Mouse (Mus musculus): ENCODE results near the gene Vps9d1.
"Not testable (repeated sequence)": the region's sequence is repeated elsewhere in the genome, so short reads cannot be mapped to it uniquely, and the experiment has no call there.

Gene Vps9d1

GRCm38 (mm10) chr8:123215430-123215829 lies 38.7 kb downstream of the Vps9d1 start:
- no peak for DNase-seq (ENCODE audit: extremely low spot score, low spot score)

DNA sequence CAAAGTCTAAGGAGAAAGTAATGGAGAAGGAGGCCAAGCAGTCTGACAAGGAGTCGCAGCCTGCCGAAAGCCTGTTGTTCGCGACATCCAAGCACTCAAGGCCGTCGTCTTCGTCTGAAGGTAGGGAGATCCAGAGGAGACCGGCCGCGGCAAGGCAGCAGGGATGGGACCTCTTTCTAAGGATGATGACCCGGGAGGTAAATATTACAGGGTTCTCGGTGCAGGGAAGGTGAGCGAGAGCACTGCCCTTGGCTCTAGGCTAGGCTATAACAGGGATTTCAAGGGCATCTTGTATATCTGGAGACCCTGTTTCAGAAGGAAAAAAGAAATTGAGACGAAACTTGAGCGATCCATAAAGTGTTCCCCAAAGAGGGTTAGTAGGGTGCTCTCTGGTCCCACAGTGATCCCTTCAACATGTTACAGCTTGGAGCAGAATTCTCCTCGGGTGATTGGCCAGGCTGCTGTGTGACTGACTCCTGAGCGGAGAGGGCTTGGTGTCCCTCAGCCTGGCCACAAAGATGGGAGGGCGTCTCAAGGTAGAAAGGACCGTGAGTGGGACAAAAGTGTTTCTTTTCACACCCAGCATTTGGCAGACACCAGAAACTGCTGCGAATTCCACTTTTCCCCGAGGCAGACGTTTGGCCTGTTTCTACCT lies 40.9 kb downstream of the Vps9d1 start:
- DNase-seq (ENCODE audit: extremely low spot score, low spot score) = no peak

DNA sequence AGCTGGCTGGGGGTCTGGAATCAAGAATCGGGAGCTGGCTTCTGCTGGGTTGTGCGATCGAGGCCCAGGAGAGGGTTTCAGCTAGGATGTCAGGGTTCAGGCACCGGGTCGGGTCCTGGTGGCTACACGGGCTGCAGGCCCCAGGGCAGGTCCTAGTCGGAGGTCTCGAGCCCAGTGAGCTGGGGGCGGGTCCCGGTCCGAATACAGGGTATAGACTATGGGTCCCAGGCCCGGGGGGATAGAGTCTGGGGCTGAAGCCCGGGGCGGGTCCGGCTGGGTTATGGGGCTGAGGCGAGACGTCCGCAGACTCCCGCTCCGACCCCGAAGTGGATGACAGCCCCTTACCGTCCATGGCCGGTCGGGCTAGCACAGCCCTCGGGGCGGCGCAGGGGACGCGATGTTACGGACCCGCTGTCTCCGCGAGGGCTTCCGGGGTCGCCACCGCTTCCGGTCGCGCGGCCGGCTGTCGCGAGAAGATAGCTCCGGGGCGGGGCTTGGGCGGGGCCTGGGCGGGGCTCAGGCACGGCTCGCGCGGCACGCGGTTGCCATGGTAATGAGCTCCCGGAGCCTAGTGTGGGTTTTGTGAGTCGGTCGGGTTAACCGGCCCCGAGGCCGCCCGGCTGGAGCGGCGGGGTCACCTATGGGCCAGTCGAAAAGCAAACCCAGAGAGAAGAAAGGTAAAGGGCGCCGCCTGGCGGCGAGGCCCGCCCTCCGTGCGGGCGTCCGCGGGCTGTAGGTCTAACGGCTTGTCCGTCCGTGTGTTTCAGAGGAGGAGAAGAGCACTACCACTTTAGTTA lies 41.6 kb downstream of the Vps9d1 start, which contains the start of the genes Chmp1a and Spata33:
Gene Chmp1a (minus strand): TSS at position 443 of the 797 bp plus-strand sequence.
Gene Spata33 (plus strand): TSS at position 512 of the 797 bp plus-strand sequence.
- peak; percentile 100 for DNase-seq (ENCODE audit: extremely low spot score, low spot score)

GRCm38 (mm10) chr8:123211876-123212275 lies 42.3 kb downstream of the Vps9d1 start:
- DNase-seq (ENCODE audit: extremely low spot score, low spot score) = no peak

DNA sequence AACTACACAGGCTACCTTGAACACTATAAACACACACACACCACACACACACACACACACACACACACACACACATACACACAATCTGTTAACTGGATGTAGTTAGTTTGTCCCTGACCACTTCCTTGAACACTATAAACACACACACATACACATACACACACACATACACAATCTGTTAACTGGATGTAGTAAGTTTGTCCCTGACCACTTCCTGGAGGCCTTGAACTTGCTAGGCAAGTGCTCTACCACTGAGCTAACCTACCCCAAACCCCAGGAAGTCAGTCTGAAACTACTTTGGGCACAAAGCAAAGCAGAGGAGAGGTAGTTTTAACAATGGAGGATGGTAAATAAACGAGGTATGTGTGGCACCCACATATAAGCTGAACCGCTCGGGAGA lies 50.6 kb downstream of the Vps9d1 start:
- no peak for DNase-seq (ENCODE audit: extremely low spot score, low spot score)

DNA sequence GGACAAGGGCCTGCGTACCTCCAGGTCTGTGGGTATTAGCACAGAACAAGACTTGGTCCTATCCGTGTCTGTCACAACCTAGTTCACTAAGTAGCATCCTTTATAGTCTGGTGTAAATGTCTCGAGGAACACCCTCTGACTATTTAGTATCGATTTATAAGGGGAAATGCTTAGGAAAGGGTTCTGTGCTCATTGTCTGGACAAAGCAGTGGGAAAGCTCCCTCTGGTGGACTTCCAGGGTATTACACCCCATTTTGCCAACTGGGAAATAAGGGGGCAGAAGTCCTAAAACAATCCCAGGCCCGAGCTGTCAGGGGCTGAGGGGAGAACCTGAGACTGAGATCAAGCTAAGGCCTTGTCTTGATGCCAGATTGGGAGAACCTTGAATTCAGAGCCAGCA lies 51.9 kb downstream of the Vps9d1 start:
- DNase-seq (ENCODE audit: extremely low spot score, low spot score) = peak; percentile 87

- DNase-seq (ENCODE audit: extremely low spot score, low spot score) = no peak
Measured at GRCm38 (mm10) chr8:123199864-123200263, 54.3 kb downstream of the Vps9d1 start.

GRCm38 (mm10) chr8:123197016-123197415 lies 57.1 kb downstream of the Vps9d1 start:
- DNase-seq (ENCODE audit: extremely low spot score, low spot score) = not testable (repeated sequence)

GRCm38 (mm10) chr8:123193771-123194170 lies 60.4 kb downstream of the Vps9d1 start:
- no peak for DNase-seq (ENCODE audit: extremely low spot score, low spot score)

Measured in neural tube, embryonic 10.5 days (tissue).